Comparison of ENCODE assay signal across 16 mouse cellular contexts in the genomic region with DNA sequence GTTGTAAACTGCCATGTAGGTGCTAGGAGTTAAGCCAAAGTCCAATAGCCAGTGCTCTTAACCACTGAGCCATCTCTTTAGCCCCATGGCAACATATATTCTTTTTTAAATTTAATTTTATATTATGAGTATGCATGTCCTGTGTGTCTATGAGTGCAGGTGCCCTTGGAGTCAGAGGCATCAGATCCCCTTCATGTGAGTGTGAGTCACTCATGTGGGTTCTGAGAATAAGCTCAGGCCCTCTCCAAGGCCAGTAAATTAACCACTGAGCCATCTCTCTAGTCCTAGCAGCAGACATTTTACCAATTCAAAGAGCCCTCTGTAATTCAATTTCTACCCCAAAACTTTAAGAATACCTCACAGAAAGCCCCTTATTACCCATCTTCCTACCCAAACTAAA. TPM values are rescaled to one million over a fixed set of nuclear protein-coding genes. Genes with fewer than 3 reads are reported as not detected.
DNase-seq lines count a peak whose midpoint lies in the region; ATAC-seq lines count a peak whose summit lies in the region.
"Had no signal": no experiment of that assay in that cellular context is flagged by ENCODE, and none has a peak within 500 bp of the region (broad histone marks: within the 10 kb centered on the region; RNA-seq: fewer than 3 reads in every experiment).

No protein-coding gene starts in this region.

- no peak for DNase-seq in midbrain, embryonic 10.5 days (ENCODE audit: low spot score)
- no peak for DNase-seq in liver, embryonic 11.5 days (ENCODE audit: low spot score)
- no peak for DNase-seq in cerebellum, adult 11-12 months
- DNase-seq: cerebellum, adult 8-10 months; forebrain, postnatal 0 days; kidney, adult 8-10 months; kidney, postnatal 4 days; lung, postnatal 14 days; midbrain, embryonic 14.5 days; right cerebral cortex, adult 18-20 months had no signal

- ATAC-seq in heart, embryonic 13.5 days (ENCODE audit: extremely low read depth, insufficient number of reproducible peaks, low FRiP score, low TSS enrichment): no peak
- ATAC-seq in heart, embryonic 11.5 days (replicated peaks; ENCODE audit: insufficient number of reproducible peaks, low FRiP score, low TSS enrichment): no peak
- ATAC-seq in midbrain, embryonic 16.5 days: no peak
- ATAC-seq in liver, embryonic 11.5 days (replicated peaks; ENCODE audit: low FRiP score): no peak
- ATAC-seq in frontal cortex, adult (ENCODE audit: low TSS enrichment): no peak
- ATAC-seq: forebrain, postnatal 0 days; hindbrain, embryonic 16.5 days had no signal

- H3K27me3 ChIP-seq in heart, embryonic 13.5 days (replicated peaks): no peaks in the 10 kb centered on the region
- H3K27me3 ChIP-seq in heart, embryonic 11.5 days (ENCODE audit: control insufficient read depth, insufficient read depth, low read length): no peaks in the 10 kb centered on the region
- H3K27me3 ChIP-seq in midbrain, embryonic 16.5 days (ENCODE audit: control insufficient read depth, insufficient read depth, low read depth, low read length): no peaks in the 10 kb centered on the region
- no peaks in the 10 kb centered on the region for H3K27me3 ChIP-seq in midbrain, embryonic 10.5 days (ENCODE audit: low read depth, poor library complexity, severe bottlenecking)
- no peaks in the 10 kb centered on the region for H3K27me3 ChIP-seq in liver, embryonic 11.5 days (replicated peaks; ENCODE audit: control insufficient read depth, insufficient read depth, low read length)

- no peak overlapping the region for H3K4me3 ChIP-seq in heart, embryonic 13.5 days
- no peak overlapping the region for H3K4me3 ChIP-seq in heart, embryonic 11.5 days (ENCODE audit: low read depth, low read length)
- H3K4me3 ChIP-seq in midbrain, embryonic 16.5 days (ENCODE audit: low read depth, low read length): no peak overlapping the region
- no peak overlapping the region for H3K4me3 ChIP-seq in midbrain, embryonic 10.5 days
- H3K4me3 ChIP-seq in liver, embryonic 11.5 days (ENCODE audit: low read depth, low read length): no peak overlapping the region

- H3K36me3 ChIP-seq in heart, embryonic 13.5 days: peaks cover 14% of the 10 kb centered on the region
- no peaks in the 10 kb centered on the region for H3K36me3 ChIP-seq in heart, embryonic 11.5 days (ENCODE audit: control insufficient read depth, insufficient read depth, low read length)
- H3K36me3 ChIP-seq in midbrain, embryonic 16.5 days (ENCODE audit: control insufficient read depth, insufficient read depth, low read length): no peaks in the 10 kb centered on the region; the same call in 1 of the 2 replicates
- peaks cover 24% of the 10 kb centered on the region for H3K36me3 ChIP-seq in midbrain, embryonic 10.5 days
- peaks cover 3% of the 10 kb centered on the region; the same call in 1 of the 2 replicates for H3K36me3 ChIP-seq in liver, embryonic 11.5 days (ENCODE audit: control insufficient read depth, insufficient read depth, low read length)

- H3K4me1 ChIP-seq in heart, embryonic 13.5 days: peaks cover 58% of the 10 kb centered on the region
- peaks cover 37% of the 10 kb centered on the region for H3K4me1 ChIP-seq in heart, embryonic 11.5 days (ENCODE audit: control insufficient read depth, insufficient read depth, low read length)
- peaks cover 37% of the 10 kb centered on the region for H3K4me1 ChIP-seq in midbrain, embryonic 16.5 days (ENCODE audit: control insufficient read depth, insufficient read depth, low read length)
- peaks cover 40% of the 10 kb centered on the region for H3K4me1 ChIP-seq in midbrain, embryonic 10.5 days
- peaks cover 50% of the 10 kb centered on the region for H3K4me1 ChIP-seq in liver, embryonic 11.5 days (replicated peaks; ENCODE audit: control insufficient read depth, insufficient read depth, low read length)

- 0 out of 2 replicates have a peak overlapping the region, but pooled peaks have one; percentile 2 for H3K27ac ChIP-seq in heart, embryonic 13.5 days (replicated peaks)
- no peak overlapping the region for H3K27ac ChIP-seq in heart, embryonic 11.5 days (ENCODE audit: low read depth, low read length)
- no peak overlapping the region for H3K27ac ChIP-seq in midbrain, embryonic 16.5 days (ENCODE audit: low read length)
- H3K27ac ChIP-seq in midbrain, embryonic 10.5 days (replicated peaks): no peak overlapping the region
- 0 out of 2 replicates have a peak overlapping the region, but pooled peaks have one; percentile 1 for H3K27ac ChIP-seq in liver, embryonic 11.5 days (ENCODE audit: low read depth, low read length)

- H3K4me2 ChIP-seq in heart, embryonic 13.5 days: no peak overlapping the region
- no peak overlapping the region for H3K4me2 ChIP-seq in heart, embryonic 11.5 days
- H3K4me2 ChIP-seq in midbrain, embryonic 16.5 days (ENCODE audit: low read length): no peak overlapping the region
- H3K4me2 ChIP-seq in liver, embryonic 11.5 days: peak overlapping the region; percentile 32

- peak overlapping the region; percentile 63 for H3K9ac ChIP-seq in heart, embryonic 13.5 days
- no peak overlapping the region for H3K9ac ChIP-seq in heart, embryonic 11.5 days (ENCODE audit: low read depth, low read length)
- peak overlapping the region; percentile 46; the same call in 1 of the 2 replicates for H3K9ac ChIP-seq in midbrain, embryonic 16.5 days (ENCODE audit: low read depth, low read length)
- H3K9ac ChIP-seq in liver, embryonic 11.5 days (ENCODE audit: low read depth, low read length): peak overlapping the region; percentile 36; the same call in 1 of the 2 replicates
- H3K9ac ChIP-seq: forebrain, postnatal 0 days had no signal

- H3K9me3 ChIP-seq in heart, embryonic 13.5 days: no peaks in the 10 kb centered on the region
- H3K9me3 ChIP-seq in heart, embryonic 11.5 days (replicated peaks; ENCODE audit: control insufficient read depth, low read length): no peaks in the 10 kb centered on the region
- H3K9me3 ChIP-seq in midbrain, embryonic 16.5 days (replicated peaks; ENCODE audit: control insufficient read depth, low read length, poor library complexity, severe bottlenecking): no peaks in the 10 kb centered on the region
- H3K9me3 ChIP-seq in midbrain, embryonic 10.5 days (replicated peaks): no peaks in the 10 kb centered on the region
- no peaks in the 10 kb centered on the region for H3K9me3 ChIP-seq in liver, embryonic 11.5 days (ENCODE audit: control insufficient read depth, low read length)

RNA-seq across cellular contexts. Expression of gene Polr2a, which starts 5.8 kb away (rescaled TPM):
- polyA plus RNA-seq in heart, embryonic 13.5 days (2015; fragmentation: Nextera tagmentation; extraction: Ambion mirVana): 16.1 and 19.1 TPM in 2 replicates
- 29.0 and 36.7 TPM in 2 replicates for polyA plus RNA-seq in heart, embryonic 11.5 days (2014; fragmentation: Nextera tagmentation; extraction: Ambion mirVana)
- 13.0 and 15.5 TPM in 2 replicates for polyA plus RNA-seq in midbrain, embryonic 16.5 days (2015; fragmentation: Nextera tagmentation; extraction: Ambion mirVana)
- 25.6 and 32.2 TPM in 2 replicates for polyA plus RNA-seq in midbrain, embryonic 10.5 days (2016; fragmentation: Nextera tagmentation; extraction: Ambion mirVana)
- polyA plus RNA-seq in liver, embryonic 11.5 days (2014; fragmentation: Nextera tagmentation; extraction: Ambion mirVana): 46.1 and 48.9 TPM in 2 replicates

RNA-seq across cellular contexts. Expression of gene Slc35g3, which starts 9.1 kb away (rescaled TPM):
- 0.19 and 0.51 TPM in 2 replicates for polyA plus RNA-seq in heart, embryonic 13.5 days (2015; fragmentation: Nextera tagmentation; extraction: Ambion mirVana)
- 0.10 TPM in 1 of 2 replicates, not detected in the other for polyA plus RNA-seq in heart, embryonic 11.5 days (2014; fragmentation: Nextera tagmentation; extraction: Ambion mirVana)
- polyA plus RNA-seq in midbrain, embryonic 16.5 days (2015; fragmentation: Nextera tagmentation; extraction: Ambion mirVana): 0.21 and 0.22 TPM in 2 replicates
- polyA plus RNA-seq in midbrain, embryonic 10.5 days (2016; fragmentation: Nextera tagmentation; extraction: Ambion mirVana): 0.09 TPM in 1 of 2 replicates, not detected in the other
- polyA plus RNA-seq in liver, embryonic 11.5 days (2014; fragmentation: Nextera tagmentation; extraction: Ambion mirVana): not detected in 2 replicates
- polyA plus RNA-seq: forebrain, postnatal 0 days; spleen, adult 2 months had no signal

RNA-seq across cellular contexts. Expression of gene Zbtb4, which starts 13.0 kb away (rescaled TPM):
- polyA plus RNA-seq in heart, embryonic 13.5 days (2015; fragmentation: Nextera tagmentation; extraction: Ambion mirVana): 2.7 and 3.1 TPM in 2 replicates
- polyA plus RNA-seq in heart, embryonic 11.5 days (2014; fragmentation: Nextera tagmentation; extraction: Ambion mirVana): 2.1 and 3.1 TPM in 2 replicates
- polyA plus RNA-seq in midbrain, embryonic 16.5 days (2015; fragmentation: Nextera tagmentation; extraction: Ambion mirVana): 4.2 and 5.2 TPM in 2 replicates
- 0.64 and 0.91 TPM in 2 replicates for polyA plus RNA-seq in midbrain, embryonic 10.5 days (2016; fragmentation: Nextera tagmentation; extraction: Ambion mirVana)
- polyA plus RNA-seq in liver, embryonic 11.5 days (2014; fragmentation: Nextera tagmentation; extraction: Ambion mirVana): 0.90 and 1.0 TPM in 2 replicates

RNA-seq across cellular contexts. Expression of gene Chrnb1, which starts 43.1 kb away (rescaled TPM):
- polyA plus RNA-seq in heart, embryonic 13.5 days (2015; fragmentation: Nextera tagmentation; extraction: Ambion mirVana): 6.8 and 7.9 TPM in 2 replicates
- polyA plus RNA-seq in heart, embryonic 11.5 days (2014; fragmentation: Nextera tagmentation; extraction: Ambion mirVana): 3.7 and 4.5 TPM in 2 replicates
- 1.4 and 1.6 TPM in 2 replicates for polyA plus RNA-seq in midbrain, embryonic 16.5 days (2015; fragmentation: Nextera tagmentation; extraction: Ambion mirVana)
- polyA plus RNA-seq in midbrain, embryonic 10.5 days (2016; fragmentation: Nextera tagmentation; extraction: Ambion mirVana): 1.1 TPM in 2 replicates
- 1.3 and 1.4 TPM in 2 replicates for polyA plus RNA-seq in liver, embryonic 11.5 days (2014; fragmentation: Nextera tagmentation; extraction: Ambion mirVana)

RNA-seq across cellular contexts. Expression of gene Fgf11, which starts 49.0 kb away (rescaled TPM):
- polyA plus RNA-seq in heart, embryonic 13.5 days (2015; fragmentation: Nextera tagmentation; extraction: Ambion mirVana): 2.0 and 2.3 TPM in 2 replicates
- polyA plus RNA-seq in heart, embryonic 11.5 days (2014; fragmentation: Nextera tagmentation; extraction: Ambion mirVana): 1.5 and 2.5 TPM in 2 replicates
- polyA plus RNA-seq in midbrain, embryonic 16.5 days (2015; fragmentation: Nextera tagmentation; extraction: Ambion mirVana): 4.1 and 4.5 TPM in 2 replicates
- 1.0 and 1.4 TPM in 2 replicates for polyA plus RNA-seq in midbrain, embryonic 10.5 days (2016; fragmentation: Nextera tagmentation; extraction: Ambion mirVana)
- 1.2 TPM in 2 replicates for polyA plus RNA-seq in liver, embryonic 11.5 days (2014; fragmentation: Nextera tagmentation; extraction: Ambion mirVana)

Comparison
In these comparisons a context has a peak if more than half of its experiments do, and no peak if none do; other contexts are left out.
1. H3K27ac ChIP-seq: peak in heart, embryonic 13.5 days (single experiment) and liver, embryonic 11.5 days (single experiment); none in heart, embryonic 11.5 days (single experiment), midbrain, embryonic 16.5 days (single experiment) and midbrain, embryonic 10.5 days (single experiment).